In genomic region chr7:25341000-25341784, GRCm38 (mm10) we compare ENCODE assay signal across 19 mouse cellular contexts. TPM values are rescaled to one million over a fixed set of nuclear protein-coding genes. Genes with fewer than 3 reads are reported as not detected.
A peak's percentile ranks its signal among the peaks of the same experiment; 100 is the strongest.
DNase-seq lines count a peak whose midpoint lies in the region; ATAC-seq lines count a peak whose summit lies in the region.
"Had no signal": no experiment of that assay in that cellular context is flagged by ENCODE, and none has a peak within 500 bp of the region (broad histone marks: within the 10 kb centered on the region; RNA-seq: fewer than 3 reads in every experiment).

No protein-coding gene starts in this region.

- no peaks in the 10 kb centered on the region for H3K9me3 ChIP-seq in forebrain, embryonic 16.5 days (ENCODE audit: control insufficient read depth, low read length)
- H3K9me3 ChIP-seq in limb, embryonic 11.5 days (ENCODE audit: control insufficient read depth, low read length), result no peaks in the 10 kb centered on the region
- H3K9me3 ChIP-seq: midbrain, embryonic 12.5 days had no signal

- 72% methylated on average over 20 of the region's 20 CpGs for WGBS in forebrain, embryonic 16.5 days
- 87% methylated on average over 20 of the region's 20 CpGs for WGBS in limb, embryonic 11.5 days

- no peaks in the 10 kb centered on the region for H3K27me3 ChIP-seq in forebrain, embryonic 16.5 days (replicated peaks; ENCODE audit: control insufficient read depth, insufficient read depth, low read length)
- no peaks in the 10 kb centered on the region for H3K27me3 ChIP-seq in limb, embryonic 11.5 days (ENCODE audit: control insufficient read depth, insufficient read depth, low read length)
- H3K27me3 ChIP-seq: limb, embryonic 12.5 days; midbrain, embryonic 12.5 days; Patski had no signal

- H3K36me3 ChIP-seq in forebrain, embryonic 16.5 days (ENCODE audit: control insufficient read depth, insufficient read depth), result peaks cover 2% of the 10 kb centered on the region; the same call in 1 of the 2 replicates
- H3K36me3 ChIP-seq in limb, embryonic 11.5 days (ENCODE audit: control insufficient read depth, insufficient read depth, low read length), result peaks cover 14% of the 10 kb centered on the region

- no peak overlapping the region for H3K4me3 ChIP-seq in forebrain, embryonic 16.5 days (replicated peaks; ENCODE audit: low read length)
- no peak overlapping the region for H3K4me3 ChIP-seq in limb, embryonic 11.5 days (ENCODE audit: low read depth, low read length)
- H3K4me3 ChIP-seq: limb, embryonic 12.5 days; midbrain, embryonic 12.5 days had no signal

- H3K4me1 ChIP-seq in forebrain, embryonic 16.5 days (replicated peaks; ENCODE audit: control insufficient read depth, insufficient read depth, low read length), result peaks cover 3% of the 10 kb centered on the region; the same call in 1 of the 2 replicates
- no peaks in the 10 kb centered on the region for H3K4me1 ChIP-seq in limb, embryonic 11.5 days (ENCODE audit: control insufficient read depth, insufficient read depth, low read length)
- H3K4me1 ChIP-seq: limb, embryonic 12.5 days had no signal

- peak; percentile 28 to 66 for DNase-seq in layer of hippocampus, adult 18-20 months (ENCODE audit: low spot score in 2 of 2)
- DNase-seq in layer of hippocampus, adult 8-10 months (ENCODE audit: low spot score in 2 of 2), result no peak
- DNase-seq in brain, adult 2 months (ENCODE audit: low read depth, low spot score), result peak; percentile 73
- no peak for DNase-seq in limb, embryonic 11.5 days (ENCODE audit: low spot score)
- DNase-seq in kidney, adult 8-10 months, result no peak
- DNase-seq in heart, postnatal 14 days, result no peak
- no peak for DNase-seq in cerebellum, adult 9-10 months
- DNase-seq: cerebellum, adult 9-11 months; gastrocnemius, postnatal 10 days; lung, adult 2 months; thymus, postnatal 25 days had no signal

- ATAC-seq in forebrain, embryonic 16.5 days, result peak; percentile 80
- peak; percentile 23; the same call in 1 of the 2 replicates for ATAC-seq in limb, embryonic 11.5 days (ENCODE audit: insufficient number of reproducible peaks, low FRiP score, low TSS enrichment, low read depth)
- ATAC-seq: CD4-positive, CD25-positive, alpha-beta regulatory T cell, adult 4 months; intestine, embryonic 16.5 days; Patski had no signal

- no peak overlapping the region for H3K4me2 ChIP-seq in forebrain, embryonic 16.5 days (ENCODE audit: low read length)
- H3K4me2 ChIP-seq in limb, embryonic 11.5 days (ENCODE audit: low read depth, severe bottlenecking), result no peak overlapping the region
- H3K4me2 ChIP-seq: limb, embryonic 12.5 days; midbrain, embryonic 12.5 days had no signal

- H3K27ac ChIP-seq in forebrain, embryonic 16.5 days (ENCODE audit: low read length), result no peak overlapping the region
- H3K27ac ChIP-seq in limb, embryonic 11.5 days (replicated peaks; ENCODE audit: low read depth, low read length), result no peak overlapping the region
- H3K27ac ChIP-seq: limb, embryonic 12.5 days; midbrain, embryonic 12.5 days had no signal

- intact Hi-C loops in heart, postnatal 14 days (cut with DNase I), result no loop called here

- no peak overlapping the region for H3K9ac ChIP-seq in forebrain, embryonic 16.5 days (replicated peaks; ENCODE audit: low read depth, low read length)
- H3K9ac ChIP-seq in limb, embryonic 11.5 days (ENCODE audit: low read length), result no peak overlapping the region
- H3K9ac ChIP-seq: limb, embryonic 12.5 days; midbrain, embryonic 12.5 days had no signal

RNA-seq across cellular contexts. Expression of gene Megf8, which starts 24.2 kb away (rescaled TPM):
- total RNA-seq in layer of hippocampus, adult 18-20 months (2021), result 10 to 100 TPM; 99.1 to 99.9 TPM
- total RNA-seq in layer of hippocampus, adult 8-10 months (2022), result 100 to 1,000 TPM in 2 of 4 experiments, 10 to 100 TPM in 2; 90.3 to 107 (median 97.0) TPM
- 22.6 and 25.0 TPM in 2 replicates for polyA plus RNA-seq in forebrain, embryonic 16.5 days (2015; fragmentation: Nextera tagmentation; extraction: Ambion mirVana)
- polyA plus RNA-seq in limb, embryonic 11.5 days (2014; fragmentation: Nextera tagmentation; extraction: Ambion mirVana), result 13.8 and 14.4 TPM in 2 replicates
- total RNA-seq in heart, postnatal 14 days (2021), result 10 to 100 TPM; 26.7 to 29.6 TPM

RNA-seq across cellular contexts. Expression of gene Cnfn, which starts 28.3 kb away (rescaled TPM):
- not detected for total RNA-seq in layer of hippocampus, adult 18-20 months (2021)
- under 1 TPM in 1 of 4 experiments, not detected in 3; 0.73 TPM for total RNA-seq in layer of hippocampus, adult 8-10 months (2022)
- 0.50 TPM in 1 of 2 replicates, not detected in the other for polyA plus RNA-seq in forebrain, embryonic 16.5 days (2015; fragmentation: Nextera tagmentation; extraction: Ambion mirVana)
- not detected in 2 replicates for polyA plus RNA-seq in limb, embryonic 11.5 days (2014; fragmentation: Nextera tagmentation; extraction: Ambion mirVana)
- total RNA-seq in heart, postnatal 14 days (2021), result not detected
- total RNA-seq: adrenal gland, postnatal 4 days; gastrocnemius, postnatal 10 days had no signal
- polyA plus RNA-seq: CD4-positive, CD25-positive, alpha-beta regulatory T cell, adult 4 months; heart, embryonic 14.5 days; limb, embryonic 12.5 days; midbrain, embryonic 12.5 days; Patski had no signal

RNA-seq across cellular contexts. Expression of gene Tmem145, which starts 35.3 kb away (rescaled TPM):
- 10 to 100 TPM; 23.0 to 25.0 TPM for total RNA-seq in layer of hippocampus, adult 18-20 months (2021)
- total RNA-seq in layer of hippocampus, adult 8-10 months (2022), result 10 to 100 TPM; 28.7 to 36.7 (median 33.4) TPM
- 24.5 and 41.2 TPM in 2 replicates for polyA plus RNA-seq in forebrain, embryonic 16.5 days (2015; fragmentation: Nextera tagmentation; extraction: Ambion mirVana)
- polyA plus RNA-seq in limb, embryonic 11.5 days (2014; fragmentation: Nextera tagmentation; extraction: Ambion mirVana), result 0.33 and 0.58 TPM in 2 replicates
- total RNA-seq in heart, postnatal 14 days (2021), result not detected
- total RNA-seq: gastrocnemius, postnatal 10 days had no signal
- polyA plus RNA-seq: CD4-positive, CD25-positive, alpha-beta regulatory T cell, adult 4 months; lung, adult 2 months had no signal

RNA-seq across cellular contexts. Expression of gene Prr19, which starts 40.0 kb away (rescaled TPM):
- total RNA-seq in layer of hippocampus, adult 18-20 months (2021), result not detected
- under 1 TPM in 1 of 4 experiments, not detected in 3; 0.25 TPM for total RNA-seq in layer of hippocampus, adult 8-10 months (2022)
- 1.4 and 2.2 TPM in 2 replicates for polyA plus RNA-seq in forebrain, embryonic 16.5 days (2015; fragmentation: Nextera tagmentation; extraction: Ambion mirVana)
- 1.1 and 1.4 TPM in 2 replicates for polyA plus RNA-seq in limb, embryonic 11.5 days (2014; fragmentation: Nextera tagmentation; extraction: Ambion mirVana)
- total RNA-seq in heart, postnatal 14 days (2021), result not detected
- total RNA-seq: adrenal gland, postnatal 4 days; gastrocnemius, postnatal 10 days had no signal
- polyA plus RNA-seq: CD4-positive, CD25-positive, alpha-beta regulatory T cell, adult 4 months; heart, embryonic 14.5 days; lung, adult 2 months had no signal

RNA-seq across cellular contexts. Expression of gene Pafah1b3, which starts 43.4 kb away (rescaled TPM):
- 10 to 100 TPM; 19.3 to 27.7 TPM for total RNA-seq in layer of hippocampus, adult 18-20 months (2021)
- total RNA-seq in layer of hippocampus, adult 8-10 months (2022), result 10 to 100 TPM; 25.2 to 28.9 (median 27.9) TPM
- polyA plus RNA-seq in forebrain, embryonic 16.5 days (2015; fragmentation: Nextera tagmentation; extraction: Ambion mirVana), result 499 and 556 TPM in 2 replicates
- polyA plus RNA-seq in limb, embryonic 11.5 days (2014; fragmentation: Nextera tagmentation; extraction: Ambion mirVana), result 249 and 261 TPM in 2 replicates
- 1 to 10 TPM; 5.1 to 5.6 TPM for total RNA-seq in heart, postnatal 14 days (2021)

Comparison
In these comparisons a context has a peak if more than half of its experiments do, and no peak if none do; other contexts are left out.
1. DNase-seq: peak in layer of hippocampus, adult 18-20 months (2 of 2) and brain, adult 2 months (single experiment); none in layer of hippocampus, adult 8-10 months (0 of 2), limb, embryonic 11.5 days (single experiment), kidney, adult 8-10 months (0 of 2), heart, postnatal 14 days (0 of 2) and cerebellum, adult 9-10 months (single experiment).
2. RNA of gene Tmem145, which starts 35.3 kb away (total RNA-seq): 28.7 to 36.7 TPM in layer of hippocampus, adult 8-10 months and 23.0 to 25.0 TPM in layer of hippocampus, adult 18-20 months; not detected in heart, postnatal 14 days; every median in the first group is over 10 times any median in the second.